In genomic region chr5:121714331-121714730, GRCm38 (mm10) we compare ENCODE assay signal across 1 mouse cellular context.
TF ChIP-seq lines count a peak whose summit lies in the region.

No protein-coding gene starts in this region.

TF ChIP-seq in CH12.LX, 34 proteins besides CTCF, POLR2A, EP300 and RAD21 (continued from another document):
- no peak for TF ChIP-seq E2F4 (IDR thresholded peaks at IDR 0.05; ENCODE audit: insufficient replicate concordance, low read depth, low read length)
- no peak for TF ChIP-seq MAX (IDR thresholded peaks at IDR 0.05; ENCODE audit: low read length)
- TF ChIP-seq ELF1 (IDR thresholded peaks at IDR 0.05; ENCODE audit: low read depth, low read length) = no peak
- TF ChIP-seq MYC (IDR thresholded peaks at IDR 0.05; ENCODE audit: low read depth, low read length) = no peak
- no peak for TF ChIP-seq CHD2 (IDR thresholded peaks at IDR 0.05; ENCODE audit: low read length)
- no peak for TF ChIP-seq BHLHE40 (IDR thresholded peaks at IDR 0.05; ENCODE audit: low read depth, low read length)
- TF ChIP-seq ZNF384 (IDR thresholded peaks at IDR 0.05; ENCODE audit: low read depth, low read length) = no peak
- no peak for TF ChIP-seq NRF1 (IDR thresholded peaks at IDR 0.05; ENCODE audit: low read depth, low read length)
- no peak for TF ChIP-seq MAFK (IDR thresholded peaks at IDR 0.05; ENCODE audit: insufficient replicate concordance, low read length)
- TF ChIP-seq ETS1 (conservative IDR thresholded peaks at IDR 0.05; ENCODE audit: low read depth, low read length) = no peak
